19 mouse cellular contexts compared by ENCODE assay signal in the genomic region with DNA sequence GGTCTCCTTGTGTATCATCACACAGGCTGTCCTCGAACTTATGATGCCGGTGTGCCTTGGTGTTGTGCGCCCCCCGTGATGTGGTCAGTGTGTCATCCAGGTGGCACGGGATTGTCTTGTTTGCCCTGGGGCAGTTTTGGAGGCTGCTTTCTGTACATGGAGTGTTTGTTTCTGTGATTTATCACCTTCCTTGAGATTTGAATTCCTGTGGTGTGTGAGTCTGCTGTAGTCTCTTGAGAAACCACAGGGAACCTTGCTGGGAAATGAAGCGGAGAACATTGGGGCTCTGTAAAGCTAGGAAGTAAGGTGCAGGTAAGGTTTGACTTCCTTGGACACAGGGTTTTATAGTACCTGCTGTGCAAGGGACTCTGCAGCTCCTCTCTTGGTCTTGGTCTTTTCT. TPM values are rescaled to one million over a fixed set of nuclear protein-coding genes. Genes with fewer than 3 reads are reported as not detected.
DNase-seq lines count a peak whose midpoint lies in the region; ATAC-seq and TF ChIP-seq lines count a peak whose summit lies in the region.
"Had no signal": no experiment of that assay in that cellular context is flagged by ENCODE, and none has a peak within 500 bp of the region (broad histone marks: within the 10 kb centered on the region; RNA-seq: fewer than 3 reads in every experiment).

No protein-coding gene starts in this region.

- no peaks in the 10 kb centered on the region for H3K9me3 ChIP-seq in kidney, embryonic 15.5 days (replicated peaks)
- no peaks in the 10 kb centered on the region for H3K9me3 ChIP-seq in lung, postnatal 0 days (ENCODE audit: low read length)
- H3K9me3 ChIP-seq: embryonic facial prominence, embryonic 13.5 days; forebrain, embryonic 12.5 days; hindbrain, embryonic 12.5 days had no signal

- ATAC-seq in kidney, embryonic 15.5 days (replicated peaks; ENCODE audit: low FRiP score): no peak
- ATAC-seq in lung, postnatal 0 days: peak; percentile 27
- ATAC-seq: forebrain, embryonic 16.5 days; hindbrain, embryonic 16.5 days; inflammation-experienced regulatory T-cells, adult 6 months had no signal

- no peaks in the 10 kb centered on the region for H3K27me3 ChIP-seq in kidney, embryonic 15.5 days
- no peaks in the 10 kb centered on the region for H3K27me3 ChIP-seq in lung, postnatal 0 days (replicated peaks; ENCODE audit: insufficient read depth, low read length)
- H3K27me3 ChIP-seq: embryonic facial prominence, embryonic 13.5 days; hindbrain, embryonic 12.5 days had no signal

- TF ChIP-seq CTCF in lung, postnatal 0 days (IDR thresholded peaks at IDR 0.05): no peak

- no peak overlapping the region for H3K9ac ChIP-seq in kidney, embryonic 15.5 days
- no peak overlapping the region for H3K9ac ChIP-seq in lung, postnatal 0 days (replicated peaks; ENCODE audit: low read depth)
- H3K9ac ChIP-seq: embryonic facial prominence, embryonic 13.5 days; forebrain, embryonic 12.5 days; hindbrain, embryonic 12.5 days had no signal

- H3K36me3 ChIP-seq in kidney, embryonic 15.5 days: no peaks in the 10 kb centered on the region
- no peaks in the 10 kb centered on the region for H3K36me3 ChIP-seq in lung, postnatal 0 days (ENCODE audit: insufficient read depth, low read length)
- H3K36me3 ChIP-seq: embryonic facial prominence, embryonic 13.5 days; forebrain, embryonic 12.5 days; hindbrain, embryonic 12.5 days had no signal

- no peak overlapping the region for H3K4me2 ChIP-seq in kidney, embryonic 15.5 days
- no peak overlapping the region for H3K4me2 ChIP-seq in lung, postnatal 0 days (replicated peaks; ENCODE audit: low read depth, low read length)
- H3K4me2 ChIP-seq: embryonic facial prominence, embryonic 13.5 days; forebrain, embryonic 12.5 days; hindbrain, embryonic 12.5 days had no signal

- TF ChIP-seq EP300 in lung, postnatal 0 days (IDR thresholded peaks at IDR 0.05): 0 out of 2 replicates have a peak, but pooled peaks have one; percentile 38

- 57% methylated on average over 6 of the region's 6 CpGs for WGBS in kidney, embryonic 15.5 days
- 67% methylated on average over 6 of the region's 6 CpGs for WGBS in lung, postnatal 0 days

- H3K4me1 ChIP-seq in kidney, embryonic 15.5 days: peaks cover 88% of the 10 kb centered on the region
- peaks cover 8% of the 10 kb centered on the region; the same call in 1 of the 2 replicates for H3K4me1 ChIP-seq in lung, postnatal 0 days (ENCODE audit: insufficient read depth, low read depth, low read length)
- H3K4me1 ChIP-seq: forebrain, embryonic 12.5 days had no signal

- no peak overlapping the region for H3K4me3 ChIP-seq in kidney, embryonic 15.5 days (replicated peaks)
- no peak overlapping the region for H3K4me3 ChIP-seq in lung, postnatal 0 days (ENCODE audit: low read depth, low read length)
- H3K4me3 ChIP-seq: embryonic facial prominence, embryonic 13.5 days; forebrain, embryonic 12.5 days; hindbrain, embryonic 12.5 days had no signal

- H3K27ac ChIP-seq in kidney, embryonic 15.5 days: peak overlapping the region; percentile 73
- peak overlapping the region; percentile 29; the same call in 1 of the 2 replicates for H3K27ac ChIP-seq in lung, postnatal 0 days (ENCODE audit: low read length)
- H3K27ac ChIP-seq: forebrain, embryonic 12.5 days; hindbrain, embryonic 12.5 days had no signal

- no peak for DNase-seq in kidney, adult 11 months
- DNase-seq in lung, postnatal 0 days (ENCODE audit: low spot score): peak; percentile 48
- no peak for DNase-seq in lung, postnatal 36 days
- DNase-seq in NIH3T3 (ENCODE audit: low read depth): peak; percentile 26
- no peak for DNase-seq in ovary, postnatal 36 days (ENCODE audit: low spot score)
- DNase-seq: adrenal gland, adult 2 months; adrenal gland, postnatal 25 days; cerebellum, adult 18-20 months; cerebellum, adult 9-11 months; cerebellum, postnatal 36 days; gastrocnemius, postnatal 25 days; heart, postnatal 36 days had no signal

RNA-seq across cellular contexts. Expression of a gene that starts 49.1 kb away (rescaled TPM):
- polyA plus RNA-seq in kidney, embryonic 15.5 days (2015; fragmentation: Nextera tagmentation; extraction: Ambion mirVana): 17.1 and 17.3 TPM in 2 replicates
- polyA plus RNA-seq in lung, postnatal 0 days (2015; fragmentation: Nextera tagmentation; extraction: Ambion mirVana): 4.9 and 5.2 TPM in 2 replicates

Comparison
In these comparisons a context has a peak if more than half of its experiments do, and no peak if none do; other contexts are left out.
1. DNase-seq: peak in lung, postnatal 0 days (single experiment) and NIH3T3 (single experiment); none in kidney, adult 11 months (single experiment), lung, postnatal 36 days (single experiment) and ovary, postnatal 36 days (single experiment).